Mouse (Mus musculus): Measurements from ENCODE around the gene Hexb.

GRCm38 (mm10) chr13:97242716-97243115 lies 44.6 kb upstream of the Hexb start:
- TF ChIP-seq CTCF (IDR thresholded peaks at IDR 0.05; ENCODE audit: control insufficient read depth, insufficient read depth, insufficient read length): no peak
- TF ChIP-seq USF1 (IDR thresholded peaks at IDR 0.05; ENCODE audit: low read depth): no peak
- no peak for TF ChIP-seq MAX (IDR thresholded peaks at IDR 0.05)
- TF ChIP-seq CEBPB (IDR thresholded peaks at IDR 0.05; ENCODE audit: low read depth): no peak

Measured in C2C12 (cell line).